Mouse (Mus musculus): ENCODE results near the gene C1s1. TPM values are rescaled to one million over a fixed set of nuclear protein-coding genes. Genes with fewer than 3 reads are reported as not detected.
A peak's percentile ranks its signal among the peaks of the same experiment; 100 is the strongest.

The C1s1 gene
- total and polyA plus RNA-seq, 3 experiments, result 0.55 to 4.8 (median 1.3) TPM

GRCm38 (mm10) chr6:124485414-124486144, 56.6 kb downstream of the C1s1 start:
- no peaks in the 10 kb centered on the region for H3K79me2 ChIP-seq (replicated peaks; ENCODE audit: control insufficient read depth, extremely low read depth, insufficient read depth, poor library complexity, severe bottlenecking)
- dilution Hi-C loops (cut with MboI; ENCODE audit: extremely low pct_ligation_motif_present, extremely low pct_unique_long_range_greater_than_20kb, low sequenced_read_pairs), result no loop called here
- DNase-seq (ENCODE audit: extremely low read depth), result peak; percentile 77
- in situ Hi-C loops (cut with MboI; ENCODE audit: low pct_ligation_motif_present, low pct_unique_long_range_greater_than_20kb, low sequenced_read_pairs), result no loop called here
- H3K27me3 ChIP-seq (replicated peaks), result peaks cover 10% of the 10 kb centered on the region
- H3K36me3 ChIP-seq (replicated peaks in 1 of 2; ENCODE audit: control insufficient read depth in 1 of 2, insufficient read depth in 1 of 2, low read length in 1 of 2), result no peaks in the 10 kb centered on the region
- H3K4me3 ChIP-seq (replicated peaks in 1 of 3; ENCODE audit: low read depth in 2 of 3, low read length in 2 of 3, poor library complexity in 1 of 3), result peak overlapping the region in 2 of 3 experiments; percentile 37 to 60
- H3K9ac ChIP-seq (ENCODE audit: insufficient read depth, low read depth), result peak overlapping the region; percentile 28; the same call in 1 of the 2 replicates
- H3K4me2 ChIP-seq (ENCODE audit: insufficient read depth, low read depth, poor library complexity, severe bottlenecking), result peak overlapping the region; percentile 8; the same call in 1 of the 2 replicates
- H3K9me3 ChIP-seq (replicated peaks; ENCODE audit: low read length), result peaks cover 6% of the 10 kb centered on the region
- no peak overlapping the region for H3K27ac ChIP-seq (ENCODE audit: insufficient read depth, low read depth)
- peaks cover 5 to 13% of the 10 kb centered on the region in 2 experiments for H3K4me1 ChIP-seq (ENCODE audit: control insufficient read depth in 1 of 2, insufficient read depth in 2 of 2)
- no peak for TF ChIP-seq UBTF (IDR thresholded peaks at IDR 0.05; ENCODE audit: low read depth, low read length)
- no peak for TF ChIP-seq BHLHE40 (IDR thresholded peaks at IDR 0.05; ENCODE audit: low read depth, low read length)
- TF ChIP-seq IRF4 (IDR thresholded peaks at IDR 0.05; ENCODE audit: low read depth, low read length), result no peak
- TF ChIP-seq NELFE (IDR thresholded peaks at IDR 0.05; ENCODE audit: low read depth, low read length), result no peak; the same call in 1 of the 2 replicates
- TF ChIP-seq MAZ (IDR thresholded peaks at IDR 0.05; ENCODE audit: low read depth, low read length), result no peak
- TF ChIP-seq ZMIZ1 (IDR thresholded peaks at IDR 0.05; ENCODE audit: low read depth, low read length), result no peak
- TF ChIP-seq USF1 (IDR thresholded peaks at IDR 0.05; ENCODE audit: low read depth, low read length), result no peak
- no peak for TF ChIP-seq MAFK (IDR thresholded peaks at IDR 0.05; ENCODE audit: insufficient replicate concordance, low read length)
- 0 out of 2 replicates have a peak, but pooled peaks have one; percentile 29 for TF ChIP-seq SIN3A (IDR thresholded peaks at IDR 0.05; ENCODE audit: low read length)
- TF ChIP-seq MAX (IDR thresholded peaks at IDR 0.05; ENCODE audit: low read length), result no peak
- TF ChIP-seq RCOR1 (conservative IDR thresholded peaks at IDR 0.05; ENCODE audit: low read depth, low read length), result no peak
- no peak for TF ChIP-seq ZKSCAN1 (IDR thresholded peaks at IDR 0.05; ENCODE audit: borderline replicate concordance, low read depth, low read length)
- TF ChIP-seq RAD21 (IDR thresholded peaks at IDR 0.05; ENCODE audit: low read depth, low read length), result no peak
- no peak for TF ChIP-seq USF2 (conservative IDR thresholded peaks at IDR 0.05; ENCODE audit: low read depth, low read length)
- no peak for TF ChIP-seq MYC (IDR thresholded peaks at IDR 0.05; ENCODE audit: low read depth, low read length)
- TF ChIP-seq NRF1 (IDR thresholded peaks at IDR 0.05; ENCODE audit: low read depth, low read length), result no peak
- no peak for TF ChIP-seq SMC3 (IDR thresholded peaks at IDR 0.05; ENCODE audit: low read depth, low read length)
- TF ChIP-seq CHD2 (IDR thresholded peaks at IDR 0.05; ENCODE audit: low read length), result no peak
- TF ChIP-seq CTCF (conservative IDR thresholded peaks at IDR 0.05 in 1 of 2, IDR thresholded peaks at IDR 0.05 in 1 of 2; ENCODE audit: low read depth in 2 of 2, low read length in 2 of 2), result no peak
- TF ChIP-seq TCF12 (IDR thresholded peaks at IDR 0.05; ENCODE audit: low read depth, low read length), result peak; percentile 43
- TF ChIP-seq EP300 (IDR thresholded peaks at IDR 0.05; ENCODE audit: low read length), result no peak
- TF ChIP-seq E2F4 (IDR thresholded peaks at IDR 0.05; ENCODE audit: insufficient replicate concordance, low read depth, low read length), result no peak
- no peak for TF ChIP-seq CHD1 (IDR thresholded peaks at IDR 0.05; ENCODE audit: low read depth, low read length)
- TF ChIP-seq ZNF384 (IDR thresholded peaks at IDR 0.05; ENCODE audit: low read depth, low read length), result peak; percentile 91
- TF ChIP-seq PAX5 (IDR thresholded peaks at IDR 0.05; ENCODE audit: low read length), result no peak
- TF ChIP-seq ELF1 (IDR thresholded peaks at IDR 0.05; ENCODE audit: low read depth, low read length), result no peak
- no peak for TF ChIP-seq ZC3H11A (IDR thresholded peaks at IDR 0.05; ENCODE audit: low read depth, low read length)
- no peak for TF ChIP-seq POLR2AphosphoS2 (IDR thresholded peaks at IDR 0.05; ENCODE audit: low read depth, low read length)
- TF ChIP-seq ETS1 (conservative IDR thresholded peaks at IDR 0.05; ENCODE audit: low read depth, low read length), result no peak
- TF ChIP-seq POLR2A (IDR thresholded peaks at IDR 0.05; ENCODE audit: low read depth, low read length), result peak; percentile 70; the same call in 1 of the 2 replicates
- TF ChIP-seq MEF2A (IDR thresholded peaks at IDR 0.05; ENCODE audit: borderline replicate concordance, low read depth, low read length), result no peak
- no peak for TF ChIP-seq GABPA (IDR thresholded peaks at IDR 0.05; ENCODE audit: insufficient replicate concordance, low read depth, low read length)
- no peak for TF ChIP-seq JUND (conservative IDR thresholded peaks at IDR 0.05; ENCODE audit: low read depth, low read length)
- peak; percentile 85 for TF ChIP-seq TBP (conservative IDR thresholded peaks at IDR 0.05; ENCODE audit: low read depth, low read length)
- no peak for TF ChIP-seq JUN (IDR thresholded peaks at IDR 0.05; ENCODE audit: insufficient read depth, low read depth, low read length)
- no peak for TF ChIP-seq HCFC1 (IDR thresholded peaks at IDR 0.05; ENCODE audit: low read depth, low read length)

Measured in CH12.LX (cell line).